Comparison of ENCODE assay signal across 9 mouse cellular contexts in the genomic region with DNA sequence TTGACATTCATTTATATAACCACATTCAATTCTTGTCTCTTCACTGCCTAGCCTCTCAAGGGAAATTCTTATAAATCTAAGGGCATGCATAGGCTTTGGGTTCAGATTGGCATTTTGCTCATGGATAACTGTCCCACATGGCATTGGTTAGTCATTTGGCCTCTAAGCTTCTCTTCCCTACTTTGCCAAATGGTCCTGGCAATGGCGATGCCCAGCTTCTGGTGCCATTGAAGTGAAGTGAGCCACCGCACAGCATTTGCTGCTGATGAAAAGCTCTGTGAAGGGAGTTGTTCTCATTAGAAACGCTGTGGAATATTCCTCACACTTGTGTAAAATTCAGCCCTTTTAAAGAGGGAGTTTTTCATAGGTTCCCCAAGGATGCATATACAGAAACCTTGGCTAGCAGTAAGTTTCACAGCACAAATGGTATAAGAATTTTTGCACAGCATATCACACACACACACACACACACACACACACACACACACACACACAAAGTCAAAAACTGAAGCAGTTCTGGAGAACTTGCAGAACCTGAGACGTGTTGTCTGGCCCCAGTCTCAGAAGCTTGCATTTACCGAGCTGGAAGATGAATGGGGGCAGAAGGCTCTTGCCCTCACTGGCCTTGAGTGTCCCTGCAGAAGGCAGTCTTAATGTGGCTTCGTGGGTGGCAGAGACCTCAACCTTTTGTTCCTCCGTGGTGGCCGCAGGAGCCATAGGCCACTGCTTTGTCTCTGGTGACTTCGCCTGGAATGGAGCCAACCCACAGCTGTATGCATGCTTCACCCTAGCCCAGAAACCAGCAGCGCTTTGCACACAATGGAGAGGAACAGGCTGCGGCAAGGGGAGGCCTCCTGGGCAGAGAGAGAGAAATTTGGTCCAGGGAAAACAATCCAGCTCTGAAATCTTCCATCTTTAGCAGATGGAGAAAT. TPM values are rescaled to one million over a fixed set of nuclear protein-coding genes. Genes with fewer than 3 reads are reported as not detected.
A peak's percentile ranks its signal among the peaks of the same experiment; 100 is the strongest.
DNase-seq lines count a peak whose midpoint lies in the region; ATAC-seq and TF ChIP-seq lines count a peak whose summit lies in the region.
"Had no signal": no experiment of that assay in that cellular context is flagged by ENCODE, and none has a peak within 500 bp of the region (broad histone marks: within the 10 kb centered on the region; RNA-seq: fewer than 3 reads in every experiment).

No protein-coding gene starts in this region.

- H3K4me1 ChIP-seq in stomach, embryonic 14.5 days (ENCODE audit: control insufficient read depth, insufficient read depth, low read length), result peaks cover 23% of the 10 kb centered on the region
- no peaks in the 10 kb centered on the region for H3K4me1 ChIP-seq in stomach, postnatal 0 days (replicated peaks; ENCODE audit: control insufficient read depth, insufficient read depth)
- H3K4me1 ChIP-seq in embryonic facial prominence, embryonic 12.5 days, result peaks cover 15% of the 10 kb centered on the region
- peaks cover 14% of the 10 kb centered on the region for H3K4me1 ChIP-seq in hindbrain, postnatal 0 days (ENCODE audit: insufficient read depth, low read length)

- no peak overlapping the region for H3K9ac ChIP-seq in stomach, embryonic 14.5 days (replicated peaks; ENCODE audit: low read depth, low read length)
- no peak overlapping the region for H3K9ac ChIP-seq in stomach, postnatal 0 days (ENCODE audit: low read length)
- H3K9ac ChIP-seq in embryonic facial prominence, embryonic 12.5 days, result no peak overlapping the region
- no peak overlapping the region for H3K9ac ChIP-seq in hindbrain, postnatal 0 days (replicated peaks; ENCODE audit: low read length)

- H3K9me3 ChIP-seq in stomach, embryonic 14.5 days (ENCODE audit: control insufficient read depth, low read depth, low read length), result no peaks in the 10 kb centered on the region
- H3K9me3 ChIP-seq in stomach, postnatal 0 days (ENCODE audit: control insufficient read depth, low read length), result no peaks in the 10 kb centered on the region
- no peaks in the 10 kb centered on the region for H3K9me3 ChIP-seq in embryonic facial prominence, embryonic 12.5 days
- H3K9me3 ChIP-seq in hindbrain, postnatal 0 days (ENCODE audit: low read length), result no peaks in the 10 kb centered on the region

- H3K4me3 ChIP-seq in stomach, embryonic 14.5 days (ENCODE audit: low read depth, low read length), result no peak overlapping the region
- no peak overlapping the region for H3K4me3 ChIP-seq in stomach, postnatal 0 days (ENCODE audit: low read depth, low read length)
- H3K4me3 ChIP-seq in embryonic facial prominence, embryonic 12.5 days, result no peak overlapping the region
- no peak overlapping the region for H3K4me3 ChIP-seq in hindbrain, postnatal 0 days (ENCODE audit: low read length)

- TF ChIP-seq EP300 in stomach, postnatal 0 days (optimal IDR thresholded peaks at IDR 0.05), result no peak

- DNase-seq in stomach, postnatal 0 days (ENCODE audit: low spot score), result no peak
- DNase-seq in hindbrain, postnatal 0 days (ENCODE audit: low spot score), result peak; percentile 62
- DNase-seq in thymus, postnatal 4 days, result peak; percentile 30
- no peak for DNase-seq in spleen, adult 18-20 months
- no peak for DNase-seq in frontal cortex, postnatal 36 days (ENCODE audit: low spot score in 2 of 2)

- no peaks in the 10 kb centered on the region for H3K36me3 ChIP-seq in stomach, embryonic 14.5 days (ENCODE audit: control insufficient read depth, insufficient read depth, low read length)
- no peaks in the 10 kb centered on the region for H3K36me3 ChIP-seq in stomach, postnatal 0 days (ENCODE audit: control insufficient read depth, insufficient read depth, low read length)
- H3K36me3 ChIP-seq in embryonic facial prominence, embryonic 12.5 days, result no peaks in the 10 kb centered on the region
- no peaks in the 10 kb centered on the region for H3K36me3 ChIP-seq in hindbrain, postnatal 0 days (ENCODE audit: insufficient read depth, low read length)

- ATAC-seq in stomach, embryonic 14.5 days (ENCODE audit: insufficient number of reproducible peaks, insufficient read depth, low FRiP score, low read depth), result peak; percentile 62; the same call in 1 of the 2 replicates
- no peak for ATAC-seq in stomach, postnatal 0 days (ENCODE audit: low FRiP score, low TSS enrichment)
- ATAC-seq in embryonic facial prominence, embryonic 12.5 days (ENCODE audit: insufficient number of reproducible peaks, insufficient read depth, low FRiP score, low TSS enrichment), result peak; percentile 54; the same call in 1 of the 2 replicates
- peak; percentile 64; the same call in 1 of the 2 replicates for ATAC-seq in hindbrain, postnatal 0 days
- peak; percentile 49 for ATAC-seq in megakaryocyte, adult 5-6 weeks (ENCODE audit: poor library complexity, severe bottlenecking)

- no peak for TF ChIP-seq CTCF in stomach, postnatal 0 days (IDR thresholded peaks at IDR 0.05; ENCODE audit: low read depth)
- TF ChIP-seq CTCF in hindbrain, postnatal 0 days (IDR thresholded peaks at IDR 0.05; ENCODE audit: low read depth), result no peak

- H3K4me2 ChIP-seq in stomach, embryonic 14.5 days (replicated peaks; ENCODE audit: low read depth, low read length), result no peak overlapping the region
- H3K4me2 ChIP-seq in stomach, postnatal 0 days (replicated peaks; ENCODE audit: low read depth), result no peak overlapping the region
- no peak overlapping the region for H3K4me2 ChIP-seq in embryonic facial prominence, embryonic 12.5 days (replicated peaks)
- H3K4me2 ChIP-seq in hindbrain, postnatal 0 days (ENCODE audit: low read depth, low read length), result no peak overlapping the region

- no peaks in the 10 kb centered on the region for H3K27me3 ChIP-seq in stomach, embryonic 14.5 days (ENCODE audit: control insufficient read depth, insufficient read depth, low read length)
- no peaks in the 10 kb centered on the region for H3K27me3 ChIP-seq in stomach, postnatal 0 days (ENCODE audit: control insufficient read depth, insufficient read depth, low read length)
- no peaks in the 10 kb centered on the region for H3K27me3 ChIP-seq in embryonic facial prominence, embryonic 12.5 days
- H3K27me3 ChIP-seq in hindbrain, postnatal 0 days (ENCODE audit: insufficient read depth, low read length), result no peaks in the 10 kb centered on the region

- H3K27ac ChIP-seq in stomach, embryonic 14.5 days (ENCODE audit: low read length), result peak overlapping the region; percentile 82
- no peak overlapping the region for H3K27ac ChIP-seq in stomach, postnatal 0 days (replicated peaks)
- H3K27ac ChIP-seq in embryonic facial prominence, embryonic 12.5 days, result peak overlapping the region; percentile 63
- H3K27ac ChIP-seq in hindbrain, postnatal 0 days, result no peak overlapping the region

- WGBS in stomach, embryonic 14.5 days, result 35% methylated on average over 11 of the region's 11 CpGs
- WGBS in stomach, postnatal 0 days, result 33% methylated on average over 11 of the region's 11 CpGs
- 36% methylated on average over 11 of the region's 11 CpGs for WGBS in embryonic facial prominence, embryonic 12.5 days
- WGBS in hindbrain, postnatal 0 days, result 24% methylated on average over 11 of the region's 11 CpGs

RNA-seq across cellular contexts. Expression of gene Olfml3, which starts 21.8 kb away (rescaled TPM):
- 68.2 and 76.5 TPM in 2 replicates for polyA plus RNA-seq in stomach, embryonic 14.5 days (2014; fragmentation: Nextera tagmentation; extraction: Ambion mirVana)
- polyA plus RNA-seq in stomach, postnatal 0 days (2015; fragmentation: Nextera tagmentation; extraction: Ambion mirVana), result 18.0 and 19.5 TPM in 2 replicates
- 34.9 and 36.9 TPM in 2 replicates for polyA plus RNA-seq in embryonic facial prominence, embryonic 12.5 days (2016; fragmentation: Nextera tagmentation; extraction: Ambion mirVana)
- total RNA-seq in hindbrain, postnatal 0 days (2014; rRNA removed), result 7.7 and 10.8 TPM in 2 replicates
- 7.8 and 10.1 TPM in 2 replicates for polyA plus RNA-seq in hindbrain, postnatal 0 days (2015; fragmentation: Nextera tagmentation; extraction: Ambion mirVana)
- total RNA-seq in megakaryocyte, adult 5-6 weeks (2015), result 0.25 and 1.3 TPM in 2 replicates
- total RNA-seq in megakaryocyte, adult 5-6 weeks (2017), result 0.57 and 0.59 TPM in 2 replicates

RNA-seq across cellular contexts. Expression of gene Gm10964, which starts 23.1 kb away (rescaled TPM):
- polyA plus RNA-seq in stomach, embryonic 14.5 days (2014; fragmentation: Nextera tagmentation; extraction: Ambion mirVana), result not detected in 2 replicates
- polyA plus RNA-seq in stomach, postnatal 0 days (2015; fragmentation: Nextera tagmentation; extraction: Ambion mirVana), result not detected in 2 replicates
- not detected in 2 replicates for polyA plus RNA-seq in embryonic facial prominence, embryonic 12.5 days (2016; fragmentation: Nextera tagmentation; extraction: Ambion mirVana)
- not detected in 2 replicates for total RNA-seq in hindbrain, postnatal 0 days (2014; rRNA removed)
- not detected in 2 replicates for polyA plus RNA-seq in hindbrain, postnatal 0 days (2015; fragmentation: Nextera tagmentation; extraction: Ambion mirVana)
- not detected in 2 replicates for total RNA-seq in megakaryocyte, adult 5-6 weeks (2015)
- not detected in 2 replicates for total RNA-seq in megakaryocyte, adult 5-6 weeks (2017)
- total RNA-seq: liver, adult 2 months had no signal
- polyA plus RNA-seq: liver, adult 2 months had no signal

Comparison
In these comparisons a context has a peak if more than half of its experiments do, and no peak if none do; other contexts are left out.
1. H3K27ac ChIP-seq: peak in stomach, embryonic 14.5 days (single experiment) and embryonic facial prominence, embryonic 12.5 days (single experiment); none in stomach, postnatal 0 days (single experiment) and hindbrain, postnatal 0 days (single experiment).
2. DNase-seq: peak in hindbrain, postnatal 0 days (single experiment) and thymus, postnatal 4 days (single experiment); none in stomach, postnatal 0 days (single experiment), spleen, adult 18-20 months (0 of 2) and frontal cortex, postnatal 36 days (0 of 2).